Mouse (Mus musculus) midbrain, embryonic 15.5 days (tissue): Measurements from ENCODE around the gene Eln. TPM values are rescaled to one million over a fixed set of nuclear protein-coding genes. Genes with fewer than 3 reads are reported as not detected.

Source experiments
- ATAC-seq: fragments of 200-750 bp; cut with Nextera tagmentation; replicated peaks from 2 replicates; pipeline ENCODE4 v1.8.0; 2017; ENCODE audit warnings: moderate TSS enrichment
- H3K27ac ChIP-seq: fragments of 300-500 bp; sonication (generic); 2 replicates; pipeline ENCODE4 v1.5.1; 2015; ENCODE audit warnings: mild to moderate bottlenecking, inconsistent platforms
- H3K27me3 ChIP-seq: fragments of 300-500 bp; sonication (generic); replicated peaks from 2 replicates; pipeline ENCODE4 v1.6.1; 2015; ENCODE audit warnings: inconsistent platforms
- H3K36me3 ChIP-seq: fragments of 300-500 bp; sonication (generic); replicated peaks from 2 replicates; pipeline ENCODE4 v1.6.1; 2015; ENCODE audit warnings: inconsistent platforms
- H3K4me1 ChIP-seq: fragments of 300-500 bp; sonication (generic); 2 replicates; pipeline ENCODE4 v1.6.1; 2015; ENCODE audit warnings: inconsistent platforms
- H3K4me2 ChIP-seq: fragments of 300-500 bp; sonication (generic); 2 replicates; pipeline ENCODE4 v1.6.1; 2015; ENCODE audit warnings: inconsistent platforms, mild to moderate bottlenecking, moderate library complexity
- H3K4me3 ChIP-seq: fragments of 300-500 bp; sonication (generic); 2 replicates; pipeline ENCODE4 v1.5.1; 2015; ENCODE audit warnings: mild to moderate bottlenecking, inconsistent platforms
- H3K9ac ChIP-seq: fragments of 300-500 bp; sonication (generic); 2 replicates; pipeline ENCODE4 v1.6.1; 2015; ENCODE audit warnings: mild to moderate bottlenecking, inconsistent platforms
- H3K9me3 ChIP-seq: fragments of 300-500 bp; sonication (generic); 2 replicates; pipeline ENCODE4 v1.6.1; 2016; ENCODE audit warnings: inconsistent platforms
- WGBS: fragments of 180-500 bp; shearing (Covaris S2); methylation state at CpG from one replicate; pipeline ENCODE4 v1.1.7; 2015; ENCODE audit warnings: mixed read lengths; 5-methylcytosine and 5-hydroxymethylcytosine counted together
- polyA plus RNA-seq: library from polyadenylated mRNA; unstranded; fragments of >200 nt; fragmentation: Nextera tagmentation; extraction: Ambion mirVana; gene quantifications from 2 replicates; pipeline ENCODE4 v1.2.1, GENCODE M21; 2015

Eln gene
- polyA plus RNA-seq, 1 experiment from 2014 or later, result 8.7 TPM

DNA sequence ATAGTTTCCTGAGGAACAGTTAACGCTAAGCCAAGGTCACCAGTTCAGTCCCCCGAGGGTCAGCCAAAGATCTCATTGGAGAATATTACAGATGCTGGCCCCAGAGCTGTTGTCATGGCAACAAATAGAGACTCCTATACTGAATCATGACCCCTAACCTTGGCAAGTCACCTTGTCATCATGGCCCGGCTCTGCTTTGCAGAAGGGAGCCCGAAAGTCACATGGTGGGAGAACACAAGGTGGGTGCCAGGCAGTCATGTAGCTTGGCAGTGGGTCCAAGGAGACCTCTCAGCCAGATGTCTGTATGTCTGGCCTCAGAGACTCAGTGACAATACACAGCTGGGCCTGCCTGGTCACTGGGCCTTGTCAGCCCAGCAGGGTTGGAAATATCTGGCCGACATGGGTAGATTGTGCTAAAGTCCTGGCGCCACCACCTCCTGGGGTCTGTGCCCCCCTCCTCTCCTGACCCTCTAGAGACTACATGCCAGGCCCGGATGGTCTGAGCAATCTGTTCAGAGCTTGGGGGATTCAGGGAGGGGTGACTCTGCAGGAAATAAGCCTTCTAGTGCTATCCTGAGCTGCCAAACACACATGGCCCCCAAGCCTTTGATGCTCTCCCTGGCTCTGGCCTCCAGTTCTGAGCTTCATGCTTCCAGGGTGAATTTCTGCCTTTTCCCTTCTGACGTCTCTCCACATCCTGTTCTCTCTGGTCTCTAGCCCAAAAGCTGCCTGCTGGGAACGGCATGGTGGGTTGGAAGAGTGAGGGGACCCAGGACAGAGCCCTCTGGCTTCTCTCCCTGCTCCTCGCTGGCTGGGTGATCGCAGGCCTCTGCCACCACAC is 6.4 kb downstream of the Eln start:
- ATAC-seq, result no peak
- H3K9ac ChIP-seq, result no peak overlapping the region
- no peak overlapping the region for H3K4me3 ChIP-seq
- no peak overlapping the region for H3K4me2 ChIP-seq
- H3K27me3 ChIP-seq, result no peaks in the 10 kb centered on the region
- H3K27ac ChIP-seq, result no peak overlapping the region
- H3K36me3 ChIP-seq, result no peaks in the 10 kb centered on the region
- H3K9me3 ChIP-seq, result no peaks in the 10 kb centered on the region
- 48% methylated on average over 11 of the region's 11 CpGs for WGBS
- H3K4me1 ChIP-seq, result peaks cover 14% of the 10 kb centered on the region; the same call in 1 of the 2 replicates

DNA sequence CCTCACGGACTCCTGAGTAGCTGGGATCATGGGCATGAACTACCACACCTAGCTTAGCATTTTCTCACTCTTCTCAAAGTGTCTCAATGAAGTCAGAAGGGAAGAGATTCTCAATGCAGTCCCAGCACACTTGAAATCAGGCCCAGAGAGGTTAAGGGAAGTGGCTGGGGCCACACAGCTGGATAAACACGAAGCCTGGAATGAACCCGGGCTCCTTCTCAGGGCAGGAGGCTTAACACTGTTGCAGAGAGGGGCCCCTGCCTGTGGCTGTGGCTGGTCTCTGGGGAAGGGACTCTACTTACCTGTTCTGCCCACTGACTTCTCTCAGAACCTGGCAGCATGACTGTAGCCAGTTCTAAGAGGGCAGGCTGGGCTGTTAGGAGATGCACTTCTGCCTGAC is 7.2 kb downstream of the Eln start:
- Histone ChIP-seq H3K27me3 (no peaks in the 10 kb centered on the region), H3K9ac (no peak overlapping the region), H3K4me2 (no peak overlapping the region), H3K36me3 (no peaks in the 10 kb centered on the region), H3K4me1 (peaks cover 14% of the 10 kb centered on the region; the same call in 1 of the 2 replicates), H3K9me3 (no peaks in the 10 kb centered on the region), H3K4me3 (no peak overlapping the region), H3K27ac (no peak overlapping the region)
- 68% methylated on average over 3 of the region's 3 CpGs for WGBS
- no peak for ATAC-seq

DNA sequence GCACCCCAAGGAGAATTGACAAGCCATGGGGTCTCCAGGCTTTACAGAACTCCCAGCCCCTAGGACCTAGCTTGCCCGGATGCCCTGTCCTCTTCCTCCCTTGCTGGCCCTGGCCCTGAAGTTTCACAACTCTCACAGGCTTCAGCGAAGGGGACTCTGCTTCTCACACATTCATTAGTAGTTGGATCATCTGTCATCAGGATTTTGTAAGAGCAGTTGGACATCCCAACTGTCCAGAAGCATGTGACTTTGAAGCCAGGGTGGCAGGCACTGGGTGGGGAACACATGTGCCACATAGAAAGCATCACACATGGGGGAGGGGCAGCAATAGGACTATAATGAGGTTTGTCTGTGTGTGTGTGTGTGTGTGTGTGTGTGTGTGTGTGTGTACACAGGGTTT is 12.2 kb downstream of the Eln start:
- Histone ChIP-seq H3K4me1 (no peaks in the 10 kb centered on the region), H3K9ac (no peak overlapping the region), H3K4me2 (no peak overlapping the region), H3K36me3 (no peaks in the 10 kb centered on the region), H3K27ac (no peak overlapping the region), H3K27me3 (no peaks in the 10 kb centered on the region), H3K9me3 (no peaks in the 10 kb centered on the region), H3K4me3 (no peak overlapping the region)
- no peak for ATAC-seq
- 87% methylated on average over 2 of the region's 2 CpGs for WGBS

DNA sequence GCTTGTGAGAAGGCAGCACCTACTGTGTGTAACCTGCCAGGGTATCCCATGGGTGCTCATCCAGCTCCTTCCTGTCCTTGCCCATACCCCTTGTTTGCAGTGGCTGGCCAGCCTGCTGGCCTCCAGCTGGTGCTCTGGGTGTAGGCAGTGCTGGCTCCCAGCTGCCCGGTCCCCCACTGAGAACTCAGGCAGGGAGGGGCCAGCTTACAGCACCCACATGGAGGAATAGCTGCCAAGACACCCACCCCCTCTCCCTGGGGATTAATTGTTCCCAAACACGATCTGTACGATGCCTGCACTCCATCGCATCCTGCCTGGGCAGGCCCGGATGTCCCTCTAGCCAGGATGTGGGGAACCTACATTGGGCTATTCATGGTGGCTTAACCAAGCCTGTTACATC is 13.1 kb downstream of the Eln start:
- Histone ChIP-seq H3K36me3 (no peaks in the 10 kb centered on the region), H3K4me2 (no peak overlapping the region), H3K4me3 (no peak overlapping the region), H3K4me1 (no peaks in the 10 kb centered on the region), H3K9ac (no peak overlapping the region), H3K27ac (no peak overlapping the region), H3K27me3 (no peaks in the 10 kb centered on the region), H3K9me3 (no peaks in the 10 kb centered on the region)
- no peak for ATAC-seq
- 67% methylated on average over 5 of the region's 5 CpGs for WGBS

DNA sequence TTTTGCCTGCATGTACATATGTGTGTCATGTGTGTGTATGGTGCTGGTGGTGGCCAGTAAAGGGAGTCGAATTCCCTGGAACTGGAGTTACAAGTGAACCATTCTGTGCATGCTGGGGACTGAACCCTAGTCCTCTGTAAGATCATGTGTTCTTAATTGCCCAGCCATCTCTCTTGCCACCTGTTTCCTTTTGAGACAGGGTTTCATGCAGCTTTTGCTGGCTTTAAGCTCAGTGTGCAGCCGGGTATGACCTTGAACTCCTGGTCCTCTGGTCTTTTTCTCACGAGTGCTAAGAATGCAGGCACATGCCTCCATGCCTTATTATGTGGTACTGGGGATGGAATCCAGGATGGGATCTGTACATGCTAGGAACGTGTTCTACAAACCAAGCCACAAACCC is 13.9 kb downstream of the Eln start:
- no peaks in the 10 kb centered on the region for H3K4me1 ChIP-seq
- ATAC-seq, result no peak
- WGBS, result 74% methylated on average over 4 of the region's 4 CpGs

DNA sequence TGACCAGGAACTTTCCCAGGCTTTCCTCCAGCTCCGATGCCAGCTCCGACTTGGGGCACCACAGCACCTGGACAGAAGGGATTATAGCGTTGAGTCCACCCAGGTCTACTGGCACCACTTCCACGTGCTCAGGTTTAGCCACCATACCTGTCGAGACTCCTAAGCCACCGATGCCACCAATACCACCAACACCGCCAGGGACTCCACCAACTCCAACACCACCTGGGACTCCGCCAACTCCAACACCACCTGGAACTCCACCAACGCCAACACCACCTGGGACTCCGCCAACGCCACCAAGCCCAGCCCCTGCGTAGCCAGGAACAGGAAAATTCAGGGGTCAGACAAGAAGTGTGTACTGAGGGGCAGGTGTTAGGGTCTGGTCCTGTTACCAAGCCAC is 18.0 kb downstream of the Eln start:
- Histone ChIP-seq H3K4me3 (no peak overlapping the region), H3K9me3 (no peaks in the 10 kb centered on the region), H3K36me3 (no peaks in the 10 kb centered on the region), H3K27me3 (no peaks in the 10 kb centered on the region), H3K4me1 (no peaks in the 10 kb centered on the region), H3K4me2 (no peak overlapping the region), H3K27ac (no peak overlapping the region), H3K9ac (no peak overlapping the region)
- WGBS, result 92% methylated on average over 12 of the region's 12 CpGs
- no peak for ATAC-seq

More for the DNA sequence above, 13.9 kb downstream of the Eln start:
- Histone ChIP-seq H3K4me3 (no peak overlapping the region), H3K27me3 (no peaks in the 10 kb centered on the region), H3K9me3 (no peaks in the 10 kb centered on the region), H3K27ac (no peak overlapping the region), H3K4me2 (no peak overlapping the region), H3K9ac (no peak overlapping the region), H3K36me3 (no peaks in the 10 kb centered on the region)

DNA sequence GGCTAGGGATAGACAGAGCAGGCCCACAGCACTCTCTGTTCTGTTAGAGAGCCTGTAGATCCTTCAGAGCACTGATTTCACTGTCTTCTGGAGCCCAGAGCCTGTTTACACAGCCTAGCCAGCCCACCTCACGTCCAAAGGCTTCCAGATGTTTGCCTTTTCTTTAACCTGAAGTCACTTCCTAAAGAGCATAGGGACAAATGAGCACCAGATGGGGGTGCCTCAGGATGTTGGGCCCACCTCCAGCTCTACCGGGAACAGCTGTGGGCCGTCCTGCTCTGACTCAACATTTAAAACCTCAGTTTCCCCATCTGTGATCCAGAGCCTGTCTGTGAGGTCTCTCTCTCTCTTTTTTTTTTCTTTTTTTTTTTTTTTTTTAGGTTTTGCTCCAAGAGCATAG is 18.6 kb downstream of the Eln start:
- H3K4me1 ChIP-seq, result no peaks in the 10 kb centered on the region
- H3K27me3 ChIP-seq, result no peaks in the 10 kb centered on the region
- no peak for ATAC-seq
- 79% methylated on average over 3 of the region's 3 CpGs for WGBS
- no peak overlapping the region for H3K9ac ChIP-seq
- no peaks in the 10 kb centered on the region for H3K36me3 ChIP-seq
- no peak overlapping the region for H3K4me3 ChIP-seq
- H3K4me2 ChIP-seq, result no peak overlapping the region
- no peaks in the 10 kb centered on the region for H3K9me3 ChIP-seq
- H3K27ac ChIP-seq, result no peak overlapping the region

DNA sequence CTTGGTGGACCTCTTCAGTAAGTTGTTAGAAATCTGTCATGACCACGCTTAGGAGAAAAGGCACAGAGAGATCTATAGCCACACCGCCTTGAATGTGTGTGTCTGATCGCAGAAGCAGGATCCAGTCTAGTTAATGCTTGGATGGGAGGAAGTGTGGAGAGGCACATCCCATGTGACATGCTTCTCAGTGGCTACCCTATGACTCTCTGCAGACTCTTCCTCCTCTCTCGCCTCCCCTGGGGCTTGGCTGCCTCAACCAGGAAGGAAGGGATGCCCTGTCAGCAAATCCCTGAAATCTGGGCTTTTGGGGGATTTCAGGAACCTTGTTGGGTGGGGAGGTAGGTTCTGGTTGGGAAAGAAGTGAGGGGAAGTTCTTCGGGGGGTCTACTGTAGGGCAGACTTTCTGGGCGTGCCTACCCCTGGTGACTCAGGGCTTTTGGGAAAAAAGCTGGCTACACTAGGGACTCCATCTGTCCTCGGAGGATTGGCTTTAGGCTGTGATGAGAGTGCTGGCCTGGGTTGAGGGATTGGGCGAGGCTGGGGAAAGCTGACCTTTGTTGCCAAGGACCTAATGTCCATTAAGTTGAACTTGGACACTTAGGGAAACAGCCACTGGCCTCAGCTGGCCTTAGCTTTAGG is 20.0 kb downstream of the Eln start:
- no peak overlapping the region for H3K4me3 ChIP-seq
- WGBS, result 91% methylated on average over 8 of the region's 8 CpGs

DNA sequence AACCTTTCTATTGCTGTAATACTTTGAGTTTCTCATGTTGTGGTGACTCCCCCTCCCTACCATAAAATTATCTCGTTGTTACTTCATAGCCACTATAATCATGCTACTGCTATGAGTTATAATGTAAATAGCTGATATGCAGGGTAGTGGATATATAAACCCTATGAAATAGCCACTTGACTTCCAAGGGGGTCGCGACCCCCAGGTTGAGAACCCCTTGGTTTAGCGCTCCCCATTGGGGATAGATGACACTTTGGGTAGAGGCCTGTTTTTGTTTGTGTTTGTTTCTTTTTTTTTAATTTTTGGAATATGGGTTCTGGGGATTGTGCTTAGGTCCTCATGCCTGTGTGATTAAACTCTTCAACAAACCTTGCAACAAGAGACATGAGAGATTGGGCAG is 21.8 kb downstream of the Eln start:
- H3K36me3 ChIP-seq, result no peaks in the 10 kb centered on the region
- no peak overlapping the region for H3K4me3 ChIP-seq
- no peaks in the 10 kb centered on the region for H3K9me3 ChIP-seq
- no peaks in the 10 kb centered on the region for H3K27me3 ChIP-seq
- no peak overlapping the region for H3K27ac ChIP-seq
- no peak for ATAC-seq
- 73% methylated on average over 4 of the region's 4 CpGs for WGBS
- no peak overlapping the region for H3K4me2 ChIP-seq
- no peak overlapping the region for H3K9ac ChIP-seq
- H3K4me1 ChIP-seq, result no peaks in the 10 kb centered on the region

More for the DNA sequence above, 20.0 kb downstream of the Eln start:
- no peak overlapping the region for H3K27ac ChIP-seq
- no peak overlapping the region for H3K9ac ChIP-seq
- ATAC-seq, result no peak
- H3K27me3 ChIP-seq, result no peaks in the 10 kb centered on the region
- no peaks in the 10 kb centered on the region for H3K4me1 ChIP-seq
- H3K9me3 ChIP-seq, result no peaks in the 10 kb centered on the region
- no peak overlapping the region for H3K4me2 ChIP-seq
- no peaks in the 10 kb centered on the region for H3K36me3 ChIP-seq

DNA sequence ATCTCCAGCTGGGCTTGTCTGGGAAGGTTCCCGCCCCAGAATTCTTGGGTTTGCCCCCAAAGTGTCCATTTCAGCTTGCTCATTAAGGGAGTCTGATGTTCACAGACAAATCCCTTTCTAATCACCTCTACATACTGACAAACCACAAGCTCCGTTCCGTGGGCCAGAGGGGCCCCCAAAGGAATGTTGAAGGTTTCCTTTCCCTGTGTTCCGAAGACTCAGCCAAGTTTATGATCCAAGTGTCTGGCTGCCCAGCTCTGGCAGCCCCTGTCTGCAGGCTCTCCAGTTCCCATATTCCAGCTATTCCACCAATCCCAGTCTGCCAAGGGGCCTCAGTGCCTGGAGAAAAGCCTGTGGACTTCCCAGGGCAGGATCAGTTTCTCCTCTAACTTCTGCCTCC is 27.1 kb downstream of the Eln start:
- Histone ChIP-seq H3K4me2 (no peak overlapping the region), H3K36me3 (no peaks in the 10 kb centered on the region), H3K27ac (no peak overlapping the region), H3K9me3 (no peaks in the 10 kb centered on the region), H3K9ac (no peak overlapping the region), H3K27me3 (no peaks in the 10 kb centered on the region), H3K4me3 (no peak overlapping the region), H3K4me1 (no peaks in the 10 kb centered on the region)
- 76% methylated on average over 4 of the region's 4 CpGs for WGBS
- ATAC-seq, result no peak

DNA sequence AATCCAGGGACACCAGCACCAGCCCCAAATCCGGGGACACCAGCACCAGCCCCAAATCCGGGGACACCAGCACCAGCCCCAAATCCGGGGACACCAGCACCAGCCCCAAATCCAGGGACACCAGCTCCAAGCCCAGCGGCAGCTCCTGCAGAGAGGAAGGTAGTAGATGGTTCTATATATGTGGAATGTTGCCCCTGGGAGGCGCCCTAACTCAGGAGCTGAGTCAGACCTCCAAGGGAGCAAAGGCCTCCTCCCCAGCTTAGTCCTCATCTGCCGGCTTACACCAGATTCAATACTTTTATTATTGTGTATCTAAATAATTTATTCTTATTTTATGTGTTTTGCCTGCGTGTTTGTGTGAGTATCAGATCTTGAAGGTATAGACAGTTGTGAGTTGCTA is 36.0 kb downstream of the Eln start:
- Histone ChIP-seq H3K27ac (no peak overlapping the region), H3K36me3 (no peaks in the 10 kb centered on the region), H3K27me3 (no peaks in the 10 kb centered on the region; the same call in 1 of the 2 replicates), H3K4me2 (no peak overlapping the region), H3K9ac (no peak overlapping the region), H3K9me3 (no peaks in the 10 kb centered on the region), H3K4me1 (no peaks in the 10 kb centered on the region), H3K4me3 (no peak overlapping the region)
- WGBS, result 72% methylated on average over 7 of the region's 7 CpGs
- ATAC-seq, result no peak

DNA sequence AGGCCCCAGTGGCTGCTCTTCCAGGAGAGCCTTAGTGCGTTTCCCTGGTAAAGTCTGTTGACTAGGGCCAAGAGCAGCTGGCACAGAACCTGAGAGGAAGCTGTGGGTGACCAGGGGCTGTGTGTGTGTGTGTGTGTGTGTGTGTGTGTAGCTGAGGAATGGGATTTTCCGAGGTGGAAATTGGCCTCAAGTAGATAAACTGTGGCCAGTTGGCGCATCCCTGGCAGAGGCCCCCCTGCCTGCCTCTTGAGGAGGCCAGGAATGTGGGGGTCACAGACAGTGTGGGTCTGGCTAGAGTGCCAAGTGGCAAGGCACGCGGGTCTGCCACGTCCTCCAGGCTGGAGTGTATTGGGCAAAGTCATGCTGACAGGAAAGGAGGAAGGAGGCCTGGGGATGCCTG is 37.8 kb downstream of the Eln start:
- H3K27ac ChIP-seq, result no peak overlapping the region
- WGBS, result 67% methylated on average over 6 of the region's 6 CpGs
- H3K9me3 ChIP-seq, result no peaks in the 10 kb centered on the region
- no peak overlapping the region for H3K4me2 ChIP-seq
- ATAC-seq, result no peak
- H3K36me3 ChIP-seq, result no peaks in the 10 kb centered on the region
- H3K4me3 ChIP-seq, result no peak overlapping the region
- H3K4me1 ChIP-seq, result no peaks in the 10 kb centered on the region
- H3K9ac ChIP-seq, result no peak overlapping the region
- H3K27me3 ChIP-seq, result no peaks in the 10 kb centered on the region; the same call in 1 of the 2 replicates

DNA sequence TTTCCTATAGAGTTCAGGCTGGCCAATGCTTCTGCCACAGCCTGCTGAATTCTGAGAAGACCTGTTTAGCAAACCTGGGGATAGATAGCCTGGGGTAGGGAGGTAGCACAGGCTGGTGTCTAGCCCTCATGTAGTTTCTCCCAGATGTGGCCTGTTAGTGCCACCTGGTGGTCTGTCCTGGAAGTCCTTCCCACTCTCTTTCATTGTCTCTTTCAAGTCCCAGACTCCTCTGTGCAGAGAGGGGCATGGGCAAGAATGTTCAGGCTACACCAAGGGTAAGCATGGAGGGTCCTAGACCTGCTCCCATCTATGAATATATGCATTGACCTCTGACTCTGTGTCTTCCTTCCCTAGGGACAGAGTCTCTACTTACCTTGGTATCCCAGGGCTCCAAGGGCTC is 43.0 kb downstream of the Eln start:
- Histone ChIP-seq H3K4me1 (no peaks in the 10 kb centered on the region), H3K36me3 (no peaks in the 10 kb centered on the region), H3K9ac (no peak overlapping the region), H3K4me3 (no peak overlapping the region), H3K4me2 (no peak overlapping the region), H3K27ac (no peak overlapping the region), H3K9me3 (no peaks in the 10 kb centered on the region), H3K27me3 (no peaks in the 10 kb centered on the region; the same call in 1 of the 2 replicates)
- ATAC-seq, result peak; percentile 50
